Mouse (Mus musculus) heart, embryonic 12.5 days (tissue): ENCODE measurements around the gene Lrrc56. TPM values are rescaled to one million over a fixed set of nuclear protein-coding genes. Genes with fewer than 3 reads are reported as not detected.
A peak's percentile ranks its signal among the peaks of the same experiment; 100 is the strongest.

ENCODE experiments used
- ATAC-seq: fragments of 200-750 bp; cut with Nextera tagmentation; 2 replicates; pipeline ENCODE4 v1.8.0; 2017; ENCODE audit warnings: moderate TSS enrichment, moderate library complexity; ENCODE audit not compliant: insufficient number of reproducible peaks, low FRiP score
- H3K27ac ChIP-seq: fragments of 300-500 bp; sonication (generic); 2 replicates; pipeline ENCODE4 v1.5.1; 2016; ENCODE audit warnings: mild to moderate bottlenecking, moderate library complexity; ENCODE audit not compliant: poor library complexity, severe bottlenecking
- H3K27me3 ChIP-seq: fragments of 300-500 bp; sonication (generic); replicated peaks from 2 replicates; pipeline ENCODE4 v1.6.1; 2016; ENCODE audit warnings: mild to moderate bottlenecking, moderate library complexity
- H3K36me3 ChIP-seq: fragments of 300-500 bp; sonication (generic); 2 replicates; pipeline ENCODE4 v1.6.1; 2016; ENCODE audit warnings: mild to moderate bottlenecking, moderate library complexity
- H3K4me1 ChIP-seq: fragments of 300-500 bp; sonication (generic); replicated peaks from 2 replicates; pipeline ENCODE4 v1.6.1; 2016; ENCODE audit warnings: mild to moderate bottlenecking
- H3K4me2 ChIP-seq: fragments of 300-500 bp; sonication (generic); 2 replicates; pipeline ENCODE4 v1.6.1; 2016; ENCODE audit warnings: mild to moderate bottlenecking, moderate library complexity
- H3K4me3 ChIP-seq: fragments of 300-500 bp; sonication (generic); 2 replicates; pipeline ENCODE4 v1.5.1; 2016; ENCODE audit warnings: mild to moderate bottlenecking
- H3K9ac ChIP-seq: fragments of 300-500 bp; sonication (generic); 2 replicates; pipeline ENCODE4 v1.6.1; 2016; ENCODE audit warnings: mild to moderate bottlenecking, moderate library complexity
- H3K9me3 ChIP-seq: fragments of 300-500 bp; sonication (generic); replicated peaks from 2 replicates; pipeline ENCODE4 v1.6.1; 2016; ENCODE audit warnings: mild to moderate bottlenecking, moderate library complexity
- WGBS: fragments of 180-500 bp; shearing (Covaris S2); methylation state at CpG from one replicate; pipeline ENCODE4 v1.1.7; 2016; 5-methylcytosine and 5-hydroxymethylcytosine counted together
- polyA plus RNA-seq: library from polyadenylated mRNA; unstranded; fragments of >200 nt; fragmentation: Nextera tagmentation; extraction: Ambion mirVana; gene quantifications from 2 replicates; pipeline ENCODE4 v1.2.1, GENCODE M21; 2016

The Lrrc56 gene
- polyA plus RNA-seq, 1 experiment from 2014 or later = 2.5 TPM

DNA sequence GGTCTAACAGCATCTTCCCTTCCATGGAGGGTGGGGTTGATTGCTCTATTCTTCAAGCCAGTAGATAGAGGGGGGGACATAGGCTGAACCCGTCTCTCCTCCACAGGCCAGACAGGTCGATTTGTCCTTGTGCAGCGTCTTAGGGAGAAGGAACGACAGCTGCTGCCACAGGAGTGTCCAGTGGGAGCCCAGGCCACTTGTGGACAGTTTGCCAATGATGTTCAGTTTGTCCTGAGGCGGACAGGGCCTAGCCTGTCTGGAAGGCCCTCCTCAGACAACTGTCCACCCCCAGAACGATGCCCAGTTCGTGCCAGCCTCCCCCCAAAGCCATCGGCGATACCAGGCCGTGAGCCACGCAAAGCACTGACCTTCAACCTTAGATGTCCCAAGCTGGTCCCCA lies 22.9 kb downstream of the Lrrc56 start:
- no peak for ATAC-seq
- Histone ChIP-seq H3K4me2 (peak overlapping the region; percentile 83), H3K9ac (peak overlapping the region; percentile 65; the same call in 1 of the 2 replicates), H3K9me3 (no peaks in the 10 kb centered on the region), H3K4me3 (peak overlapping the region; percentile 74), H3K27me3 (0 out of 2 replicates have a peak, but pooled peaks cover 8% of the 10 kb centered on the region), H3K4me1 (peaks cover 35% of the 10 kb centered on the region), H3K27ac (peak overlapping the region; percentile 66; the same call in 1 of the 2 replicates), H3K36me3 (0 out of 2 replicates have a peak, but pooled peaks cover 3% of the 10 kb centered on the region)
- WGBS = 83% methylated on average over 11 of the region's 11 CpGs

DNA sequence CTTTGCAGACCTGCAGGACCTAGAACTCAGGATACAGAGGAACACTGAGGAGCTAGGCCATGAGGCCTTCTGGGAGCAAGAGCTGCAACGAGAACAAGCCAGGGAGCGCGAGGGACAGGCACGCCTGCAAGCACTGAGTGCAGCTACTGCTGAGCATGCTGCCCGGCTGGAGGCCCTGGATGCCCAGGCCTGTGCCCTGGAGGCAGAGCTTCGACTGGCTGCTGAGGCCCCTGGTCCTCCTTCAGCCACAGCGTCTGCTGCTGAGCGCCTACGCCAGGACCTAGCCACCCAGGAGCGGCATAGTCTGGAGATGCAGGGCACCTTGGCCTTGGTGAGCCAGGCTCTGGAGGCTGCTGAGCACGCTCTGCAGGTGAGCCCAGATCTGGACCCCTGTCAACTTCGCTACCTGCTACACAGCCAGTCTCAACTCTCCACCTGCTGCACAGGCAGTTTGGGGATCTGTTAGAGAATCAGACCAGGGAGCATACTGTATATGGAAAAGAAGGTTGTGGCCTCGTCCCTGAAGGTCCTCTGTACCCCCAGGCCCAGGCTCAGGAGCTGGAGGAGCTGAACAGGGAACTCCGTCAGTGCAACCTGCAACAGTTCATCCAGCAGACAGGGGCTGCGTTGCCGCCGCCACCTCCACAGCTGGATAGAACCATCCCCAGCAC lies 23.5 kb downstream of the Lrrc56 start:
- no peak overlapping the region for H3K27ac ChIP-seq
- WGBS = 88% methylated on average over 17 of the region's 17 CpGs
- peaks cover 40% of the 10 kb centered on the region for H3K4me1 ChIP-seq
- no peak overlapping the region for H3K4me2 ChIP-seq
- H3K36me3 ChIP-seq = 0 out of 2 replicates have a peak, but pooled peaks cover 3% of the 10 kb centered on the region
- 0 out of 2 replicates have a peak overlapping the region, but pooled peaks have one; percentile 9 for H3K9ac ChIP-seq
- H3K27me3 ChIP-seq = 0 out of 2 replicates have a peak, but pooled peaks cover 3% of the 10 kb centered on the region
- no peaks in the 10 kb centered on the region for H3K9me3 ChIP-seq
- ATAC-seq = no peak
- H3K4me3 ChIP-seq = no peak overlapping the region

DNA sequence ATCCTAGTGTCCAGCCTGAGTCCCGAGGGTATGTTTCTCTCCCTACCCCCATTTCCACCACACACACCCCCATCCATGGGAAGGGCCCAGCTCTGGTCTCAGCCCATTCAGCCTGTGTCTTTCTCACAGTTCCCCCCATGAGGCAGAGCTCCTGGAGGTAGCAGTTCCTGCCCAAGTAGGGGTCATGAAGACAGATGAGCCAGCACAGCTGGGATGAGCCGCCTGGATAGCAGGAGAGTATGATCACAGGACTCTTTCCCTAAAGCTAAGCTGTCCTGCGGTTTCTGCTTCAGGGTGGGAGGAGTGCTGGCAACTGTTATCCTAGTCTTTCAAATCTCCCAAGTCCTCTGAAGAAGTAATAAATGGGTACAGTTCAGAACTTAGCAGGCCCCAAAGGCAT lies 24.2 kb downstream of the Lrrc56 start:
- Histone ChIP-seq H3K4me2 (no peak overlapping the region), H3K36me3 (0 out of 2 replicates have a peak, but pooled peaks cover 3% of the 10 kb centered on the region), H3K4me1 (peaks cover 46% of the 10 kb centered on the region), H3K27me3 (0 out of 2 replicates have a peak, but pooled peaks cover 3% of the 10 kb centered on the region), H3K9me3 (no peaks in the 10 kb centered on the region), H3K27ac (no peak overlapping the region), H3K9ac (peak overlapping the region; percentile 9; the same call in 1 of the 2 replicates), H3K4me3 (no peak overlapping the region)
- ATAC-seq = no peak
- WGBS = 77% methylated on average over 3 of the region's 3 CpGs

DNA sequence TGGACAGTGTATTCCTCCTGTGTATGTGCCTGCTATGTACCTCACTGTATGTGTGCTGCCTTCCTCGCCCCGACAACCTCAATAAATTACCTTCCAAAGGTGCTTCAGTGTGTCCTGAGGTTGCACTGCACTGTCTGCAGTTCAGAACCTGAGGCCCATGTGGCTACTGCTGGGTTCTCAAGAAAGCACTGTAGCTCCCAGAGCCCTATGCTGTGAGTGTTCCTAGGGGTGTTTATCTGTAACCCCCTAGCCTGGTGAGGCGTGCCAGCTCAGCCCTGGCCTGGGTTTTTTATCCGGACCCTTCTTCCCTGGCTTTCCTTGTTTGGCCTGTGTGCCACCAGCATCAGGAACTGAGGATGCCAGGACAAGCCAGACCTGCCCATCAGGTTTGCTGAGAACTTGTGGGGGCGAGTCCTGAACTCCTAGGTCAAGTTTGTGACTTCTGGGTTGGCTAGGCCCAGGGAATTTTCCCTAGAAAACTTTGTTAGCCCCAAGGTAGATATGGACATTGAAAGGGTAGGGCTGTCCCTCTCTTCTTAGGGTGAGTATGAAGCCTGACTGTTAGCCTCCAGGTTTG lies 24.7 kb downstream of the Lrrc56 start:
- Histone ChIP-seq H3K27ac (no peak overlapping the region), H3K4me2 (no peak overlapping the region), H3K27me3 (0 out of 2 replicates have a peak, but pooled peaks cover 2% of the 10 kb centered on the region), H3K36me3 (0 out of 2 replicates have a peak, but pooled peaks cover 3% of the 10 kb centered on the region), H3K4me3 (no peak overlapping the region), H3K9me3 (no peaks in the 10 kb centered on the region), H3K4me1 (peaks cover 47% of the 10 kb centered on the region), H3K9ac (no peak overlapping the region)
- no peak for ATAC-seq
- 89% methylated on average over 5 of the region's 5 CpGs for WGBS

DNA sequence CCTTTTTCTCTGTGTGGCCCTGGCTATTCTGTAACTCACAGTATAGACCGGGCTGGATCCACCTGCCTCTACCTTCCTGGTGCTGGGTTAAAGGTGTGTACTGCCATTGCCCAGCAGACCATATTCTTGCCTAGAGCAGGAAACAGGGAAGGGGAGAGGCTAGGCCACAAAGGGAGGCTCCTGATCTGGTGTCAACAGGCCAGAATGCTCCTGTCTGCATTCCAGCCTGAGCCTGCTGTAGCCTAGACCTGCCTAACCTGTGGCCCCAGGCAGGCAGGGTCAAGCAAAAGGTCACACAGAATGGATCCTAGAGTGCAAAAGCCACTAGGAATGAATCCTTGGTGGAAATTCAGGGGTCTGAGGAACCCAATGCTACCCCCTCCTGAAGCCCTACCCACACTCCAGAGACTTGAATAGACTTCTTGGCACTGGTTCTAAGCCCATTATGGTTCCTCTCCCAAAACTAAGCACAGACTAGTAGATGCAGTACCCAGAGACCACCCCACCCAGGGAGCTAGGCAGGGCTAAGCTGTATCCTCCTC lies 25.7 kb downstream of the Lrrc56 start:
- Histone ChIP-seq H3K9me3 (no peaks in the 10 kb centered on the region), H3K4me1 (peaks cover 47% of the 10 kb centered on the region), H3K36me3 (0 out of 2 replicates have a peak, but pooled peaks cover 3% of the 10 kb centered on the region), H3K9ac (no peak overlapping the region), H3K27ac (no peak overlapping the region), H3K27me3 (no peaks in the 10 kb centered on the region), H3K4me3 (no peak overlapping the region), H3K4me2 (no peak overlapping the region; the same call in 1 of the 2 replicates)
- WGBS = 94% methylated on average over 1 of the region's 1 CpGs
- no peak for ATAC-seq

DNA sequence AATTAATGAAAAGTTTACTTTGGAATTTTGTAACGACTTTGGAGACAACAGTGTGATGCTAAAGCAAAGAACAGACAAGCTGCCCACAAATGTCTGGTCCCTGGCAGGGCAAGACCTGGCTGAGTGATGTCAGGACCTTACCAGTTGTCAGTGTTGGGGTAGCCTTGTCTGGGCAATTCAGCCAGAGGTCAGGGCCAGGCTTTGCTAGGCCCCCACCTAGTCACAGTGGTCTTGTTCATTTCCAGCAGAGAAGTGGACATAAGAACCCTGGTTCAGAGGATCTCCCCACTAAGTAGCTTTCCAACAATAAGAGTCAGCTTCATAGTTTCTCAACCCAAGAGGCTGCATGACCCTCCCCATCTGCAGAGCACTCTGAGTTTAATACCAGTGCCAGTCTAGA lies 26.4 kb downstream of the Lrrc56 start:
- Histone ChIP-seq H3K4me3 (peak overlapping the region; percentile 66), H3K9ac (peak overlapping the region; percentile 90), H3K9me3 (no peaks in the 10 kb centered on the region), H3K27me3 (no peaks in the 10 kb centered on the region), H3K4me1 (peaks cover 42% of the 10 kb centered on the region), H3K27ac (no peak overlapping the region), H3K36me3 (0 out of 2 replicates have a peak, but pooled peaks cover 3% of the 10 kb centered on the region), H3K4me2 (peak overlapping the region; percentile 91)
- no peak for ATAC-seq
- 87% methylated on average over 1 of the region's 1 CpGs for WGBS

DNA sequence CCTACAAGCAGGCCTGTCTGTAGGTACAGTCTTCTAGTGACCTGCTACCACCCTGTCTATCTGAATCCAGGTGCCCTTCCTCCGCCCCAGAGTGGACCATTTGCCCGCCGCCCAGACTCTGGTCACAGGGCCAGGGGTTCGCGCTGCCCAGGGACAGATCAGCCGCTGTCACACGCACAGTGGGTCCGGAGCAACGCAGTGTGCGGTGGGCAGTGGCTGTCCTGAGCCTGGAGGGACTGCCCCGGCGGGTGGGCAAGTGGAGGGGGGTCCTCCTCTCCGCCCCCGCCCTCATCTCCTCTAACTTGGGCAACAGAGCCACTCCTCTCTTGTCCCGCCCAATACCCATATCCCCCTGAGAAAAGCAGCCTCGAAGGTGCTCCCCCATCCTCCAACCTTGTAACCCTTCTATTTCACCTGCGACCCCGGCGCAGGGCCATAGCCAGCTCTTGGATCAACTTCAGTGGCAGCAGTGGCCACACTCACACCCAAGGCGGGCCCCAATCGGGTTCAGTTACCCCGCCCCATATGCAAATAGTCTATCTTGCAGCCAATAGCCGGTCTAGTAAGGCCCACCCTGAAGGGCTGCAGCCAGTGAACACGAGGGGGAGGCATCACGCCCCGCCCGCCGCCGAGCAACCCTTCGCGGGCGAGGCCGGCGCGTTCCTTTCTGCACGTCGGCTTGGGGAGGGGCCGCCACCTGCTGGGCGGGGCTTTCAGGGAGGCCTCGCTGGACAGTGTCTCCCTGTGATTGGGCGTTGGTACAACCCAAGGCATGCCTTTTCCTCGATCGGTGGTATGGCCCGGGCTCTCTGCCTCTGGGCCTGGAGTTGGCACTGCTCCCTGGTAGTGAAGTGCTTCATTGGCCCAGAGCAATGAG lies 27.5 kb downstream of the Lrrc56 start:
- Histone ChIP-seq H3K4me1 (peaks cover 38% of the 10 kb centered on the region), H3K27ac (peak overlapping the region; percentile 88), H3K4me3 (peak overlapping the region; percentile 66), H3K4me2 (peak overlapping the region; percentile 91), H3K36me3 (0 out of 2 replicates have a peak, but pooled peaks cover 3% of the 10 kb centered on the region), H3K9ac (peak overlapping the region; percentile 90), H3K9me3 (no peaks in the 10 kb centered on the region), H3K27me3 (no peaks in the 10 kb centered on the region)
- WGBS = 3% methylated on average over 44 of the region's 44 CpGs
- peak; percentile 97 for ATAC-seq

DNA sequence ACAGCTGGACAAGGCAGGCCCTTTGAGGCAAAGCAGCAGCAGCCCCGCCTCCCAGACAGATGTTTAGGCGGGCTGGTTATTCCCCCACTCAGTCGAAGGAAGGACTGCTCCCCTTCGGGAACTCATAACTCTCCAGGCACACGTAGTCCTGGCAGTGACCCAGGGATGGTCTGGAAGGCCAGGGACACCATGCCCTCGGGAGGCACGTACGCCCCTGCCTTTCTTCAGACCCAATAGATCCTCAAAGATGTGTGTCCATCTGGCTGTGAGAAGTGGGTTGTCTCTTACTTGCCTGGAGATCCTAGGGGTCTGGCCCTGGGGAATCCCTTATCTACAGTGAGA lies 28.1 kb downstream of the Lrrc56 start:
- ATAC-seq = no peak
- 0 out of 2 replicates have a peak, but pooled peaks cover 3% of the 10 kb centered on the region for H3K36me3 ChIP-seq
- WGBS = 10% methylated on average over 8 of the region's 8 CpGs
- H3K4me1 ChIP-seq = peaks cover 32% of the 10 kb centered on the region
- peak overlapping the region; percentile 63 for H3K4me2 ChIP-seq
- H3K27ac ChIP-seq = peak overlapping the region; percentile 88
- no peaks in the 10 kb centered on the region for H3K9me3 ChIP-seq
- H3K27me3 ChIP-seq = no peaks in the 10 kb centered on the region
- peak overlapping the region; percentile 66 for H3K4me3 ChIP-seq
- H3K9ac ChIP-seq = peak overlapping the region; percentile 47

DNA sequence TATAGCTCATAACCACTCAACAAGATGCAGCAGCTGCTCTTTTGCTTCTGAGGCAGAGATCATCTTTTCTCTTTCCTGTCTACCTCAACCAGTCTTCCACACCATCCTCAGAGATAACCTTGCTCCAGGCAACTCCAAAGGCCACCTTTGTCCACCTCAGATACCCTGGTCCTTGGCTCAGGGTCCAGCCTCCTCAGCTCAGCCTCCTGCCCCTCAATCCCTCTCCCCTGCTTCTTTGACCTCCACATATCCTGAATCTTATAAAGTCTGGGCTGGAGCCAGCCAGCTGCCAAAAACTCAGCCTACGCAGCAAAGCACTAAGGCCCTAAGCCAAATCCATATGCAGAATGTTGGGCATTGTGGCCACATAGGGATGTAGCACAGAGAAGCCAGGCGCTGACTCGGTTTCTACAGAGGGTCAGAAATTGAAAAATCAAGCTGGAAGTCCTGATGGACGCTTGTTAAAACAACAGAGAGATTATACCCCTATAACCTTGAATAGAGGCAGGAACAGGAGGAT lies 28.8 kb downstream of the Lrrc56 start:
- no peak overlapping the region for H3K4me3 ChIP-seq
- H3K27ac ChIP-seq = peak overlapping the region; percentile 88
- 0 out of 2 replicates have a peak, but pooled peaks cover 3% of the 10 kb centered on the region for H3K36me3 ChIP-seq
- peak overlapping the region; percentile 63 for H3K4me2 ChIP-seq
- peaks cover 30% of the 10 kb centered on the region for H3K4me1 ChIP-seq
- no peak for ATAC-seq
- WGBS = 82% methylated on average over 4 of the region's 4 CpGs
- H3K9ac ChIP-seq = no peak overlapping the region
- no peaks in the 10 kb centered on the region for H3K27me3 ChIP-seq
- no peaks in the 10 kb centered on the region for H3K9me3 ChIP-seq

DNA sequence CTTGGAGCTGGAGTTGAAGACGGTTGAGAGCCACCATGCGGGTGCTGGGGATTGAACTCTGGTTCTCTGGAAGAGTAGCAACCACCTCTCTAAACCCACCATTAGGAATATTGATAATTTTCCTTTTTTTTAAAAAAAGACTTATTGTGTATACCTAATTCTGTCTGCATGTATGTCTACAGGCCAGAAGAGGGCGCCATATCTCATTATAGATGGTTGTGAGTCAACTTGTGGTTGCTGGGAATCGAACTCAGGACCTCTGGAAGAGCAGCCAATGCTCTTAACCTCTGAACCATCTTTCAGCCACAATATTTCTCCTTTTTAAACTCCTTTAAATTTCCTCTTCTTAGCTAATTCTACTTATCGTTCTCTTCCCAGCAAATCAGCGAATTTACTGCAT lies 32.6 kb downstream of the Lrrc56 start:
- Histone ChIP-seq H3K9me3 (no peaks in the 10 kb centered on the region), H3K9ac (no peak overlapping the region), H3K4me1 (peaks cover 35% of the 10 kb centered on the region), H3K4me3 (no peak overlapping the region), H3K27ac (no peak overlapping the region), H3K36me3 (peaks cover 8% of the 10 kb centered on the region), H3K27me3 (no peaks in the 10 kb centered on the region), H3K4me2 (no peak overlapping the region)
- ATAC-seq = no peak
- 80% methylated on average over 6 of the region's 6 CpGs for WGBS
